9 mouse cellular contexts compared by ENCODE assay signal in the genomic region with DNA sequence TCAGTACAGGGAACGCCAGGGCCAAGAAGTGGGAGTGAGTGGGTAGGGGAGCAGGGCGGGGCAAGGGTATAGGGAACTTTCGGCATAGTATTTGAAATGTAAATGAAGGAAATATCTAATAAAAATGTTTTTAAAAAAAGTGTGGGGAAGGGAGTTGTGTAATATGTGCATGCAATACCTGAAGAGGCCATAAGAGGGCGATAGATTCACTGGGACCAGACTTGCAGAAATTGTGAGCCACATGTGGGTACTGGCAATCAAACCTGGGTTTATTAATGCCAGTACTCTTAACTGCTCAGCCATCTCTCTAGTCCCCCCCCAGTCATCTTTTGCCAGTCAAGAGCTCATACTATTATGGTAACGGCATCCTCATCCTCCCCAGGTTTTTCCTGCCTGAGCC. TPM values are rescaled to one million over a fixed set of nuclear protein-coding genes. Genes with fewer than 3 reads are reported as not detected.
DNase-seq lines count a peak whose midpoint lies in the region; ATAC-seq and TF ChIP-seq lines count a peak whose summit lies in the region.
"Had no signal": no experiment of that assay in that cellular context is flagged by ENCODE, and none has a peak within 500 bp of the region (broad histone marks: within the 10 kb centered on the region; RNA-seq: fewer than 3 reads in every experiment).

No protein-coding gene starts in this region.

- no peak overlapping the region for H3K4me2 ChIP-seq in neural tube, embryonic 15.5 days

- 40% methylated on average over 5 of the region's 5 CpGs for WGBS in neural tube, embryonic 15.5 days

- DNase-seq in gastrocnemius, adult 2 months, result no peak
- DNase-seq in gastrocnemius, postnatal 25 days, result no peak
- peak; percentile 25 for DNase-seq in neural tube, embryonic 10.5 days (ENCODE audit: extremely low spot score, low spot score)
- peak; percentile 50 for DNase-seq in lung, postnatal 25 days (ENCODE audit: low spot score)
- no peak for DNase-seq in left cerebral cortex, adult 8-10 months (ENCODE audit: low spot score in 2 of 2)
- DNase-seq in left cerebral cortex, postnatal 25 days (ENCODE audit: low spot score in 2 of 2), result no peak

- ATAC-seq in neural tube, embryonic 15.5 days (ENCODE audit: low FRiP score), result no peak

- H3K4me3 ChIP-seq in gastrocnemius, adult 2 months, result no peak overlapping the region
- H3K4me3 ChIP-seq in neural tube, embryonic 15.5 days (replicated peaks), result no peak overlapping the region
- no peak overlapping the region for H3K4me3 ChIP-seq in cortical plate, adult 2 months (ENCODE audit: insufficient read depth, low read length)

- no peak for TF ChIP-seq POLR2A in cortical plate, adult 2 months (IDR thresholded peaks at IDR 0.05; ENCODE audit: extremely low read depth, insufficient read depth, low read length)

- H3K4me1 ChIP-seq in neural tube, embryonic 15.5 days, result no peaks in the 10 kb centered on the region
- H3K4me1 ChIP-seq in cortical plate, adult 2 months (ENCODE audit: control insufficient read depth, insufficient read depth, low read length), result no peaks in the 10 kb centered on the region

- intact Hi-C loops in gastrocnemius, adult 2 months (cut with DNase I), result loop anchor here (2.0 kb wide), 1 partner anchor 60 kb away; a partner anchor contains a TSS
- intact Hi-C loops in left cerebral cortex, postnatal 25 days (cut with DNase I), result no loop called here

- H3K27ac ChIP-seq in gastrocnemius, adult 2 months, result no peak overlapping the region
- H3K27ac ChIP-seq in neural tube, embryonic 15.5 days (replicated peaks), result no peak overlapping the region
- H3K27ac ChIP-seq in cortical plate, adult 2 months (ENCODE audit: insufficient read depth, low read length), result no peak overlapping the region

- H3K9ac ChIP-seq in neural tube, embryonic 15.5 days (replicated peaks), result no peak overlapping the region

- no peaks in the 10 kb centered on the region for H3K36me3 ChIP-seq in neural tube, embryonic 15.5 days

- TF ChIP-seq CTCF in gastrocnemius, adult 2 months (IDR thresholded peaks at IDR 0.05), result peak; percentile 72
- peak; percentile 38; the same call in 1 of the 2 replicates for TF ChIP-seq CTCF in cortical plate, adult 2 months (IDR thresholded peaks at IDR 0.05; ENCODE audit: extremely low read depth, insufficient read depth, low read length)

- H3K9me3 ChIP-seq in neural tube, embryonic 15.5 days (replicated peaks), result no peaks in the 10 kb centered on the region

- H3K27me3 ChIP-seq in neural tube, embryonic 15.5 days (replicated peaks), result no peaks in the 10 kb centered on the region

RNA-seq across cellular contexts. Expression of a gene that starts 12.4 kb away (rescaled TPM):
- total RNA-seq in gastrocnemius, adult 2 months (2021), result not detected
- total RNA-seq in gastrocnemius, postnatal 25 days (2021), result not detected
- polyA plus RNA-seq in neural tube, embryonic 15.5 days (2015; fragmentation: Nextera tagmentation; extraction: Ambion mirVana), result 0.61 and 0.68 TPM in 2 replicates
- polyA plus RNA-seq in cortical plate, adult 2 months (2012; rRNA removed), result 0.08 and 0.35 TPM in 2 replicates
- under 1 TPM; 0.09 to 0.44 (median 0.27) TPM for total RNA-seq in left cerebral cortex, adult 8-10 months (2022)
- total RNA-seq in left cerebral cortex, postnatal 25 days (2021), result under 1 TPM; 0.09 to 0.23 TPM
- polyA plus RNA-seq: stomach, embryonic 14.5 days had no signal

RNA-seq across cellular contexts. Expression of a gene that starts 52.5 kb away (rescaled TPM):
- total RNA-seq in gastrocnemius, adult 2 months (2021), result not detected
- not detected for total RNA-seq in gastrocnemius, postnatal 25 days (2021)
- polyA plus RNA-seq in neural tube, embryonic 15.5 days (2015; fragmentation: Nextera tagmentation; extraction: Ambion mirVana), result 0.26 and 0.82 TPM in 2 replicates
- 0.52 and 0.59 TPM in 2 replicates for polyA plus RNA-seq in cortical plate, adult 2 months (2012; rRNA removed)
- total RNA-seq in left cerebral cortex, adult 8-10 months (2022), result under 1 TPM in 3 of 4 experiments, not detected in 1; 0.42 to 0.60 (median 0.59) TPM
- under 1 TPM in 1 of 2 experiments, not detected in 1; 0.41 TPM for total RNA-seq in left cerebral cortex, postnatal 25 days (2021)

Comparison
In these comparisons a context has a peak if more than half of its experiments do, and no peak if none do; other contexts are left out.
1. DNase-seq: peak in neural tube, embryonic 10.5 days (single experiment) and lung, postnatal 25 days (single experiment); none in gastrocnemius, adult 2 months (single experiment), gastrocnemius, postnatal 25 days (single experiment), left cerebral cortex, adult 8-10 months (0 of 2) and left cerebral cortex, postnatal 25 days (0 of 2).